Mouse (Mus musculus) C2C12 (cell line): ENCODE data around the gene Smpd4. TPM values are rescaled to one million over a fixed set of nuclear protein-coding genes. Genes with fewer than 3 reads are reported as not detected.

Source experiments
- H3K27me3 ChIP-seq: one replicate; pipeline ENCODE4 v1.6.1; 2011; ENCODE audit not compliant: control insufficient read depth, insufficient read depth, insufficient read length
- H3K36me3 ChIP-seq: one replicate; pipeline ENCODE4 v1.6.1; 2011; ENCODE audit not compliant: control insufficient read depth, insufficient read depth
- H3K4me3 ChIP-seq: one replicate; pipeline ENCODE4 v1.5.1; 2011; ENCODE audit warnings: mild to moderate bottlenecking, control low read depth; ENCODE audit not compliant: poor library complexity, insufficient read depth, severe bottlenecking
- H3K79me2 ChIP-seq: one replicate; pipeline ENCODE4 v1.6.1; 2011; ENCODE audit not compliant: control insufficient read depth, insufficient read depth
- H3K79me3 ChIP-seq: one replicate; pipeline ENCODE4 v1.6.1; 2011; ENCODE audit warnings: low read depth, control low read depth
- H3ac ChIP-seq: one replicate; pipeline ENCODE3; 2011; ENCODE audit warnings: low read depth; ENCODE audit not compliant: control insufficient read depth, insufficient read length
- CEBPB ChIP-seq: IDR thresholded peaks from one replicate; pipeline ENCODE4 v1.6.1; 2011; ENCODE audit warnings: low read depth, mild to moderate bottlenecking, control low read depth, moderate library complexity
- CTCF ChIP-seq: IDR thresholded peaks from one replicate; pipeline ENCODE4 v1.5.1; 2011; ENCODE audit not compliant: control insufficient read depth, insufficient read depth, insufficient read length
- FOSL1 ChIP-seq: IDR thresholded peaks from one replicate; pipeline ENCODE4 v1.8.0; 2011; ENCODE audit warnings: mild to moderate bottlenecking, low read length; ENCODE audit not compliant: poor library complexity, insufficient read depth, severe bottlenecking
- MAX ChIP-seq: IDR thresholded peaks from one replicate; pipeline ENCODE4 v1.6.1; 2011; ENCODE audit warnings: mild to moderate bottlenecking, control low read depth
- MYOD1 ChIP-seq: IDR thresholded peaks from one replicate; pipeline ENCODE4 v1.6.1; 2011; ENCODE audit warnings: low read depth; ENCODE audit not compliant: control insufficient read depth, insufficient read length
- MYOG ChIP-seq: IDR thresholded peaks from one replicate; pipeline ENCODE4 v1.6.1; 2011; ENCODE audit not compliant: control insufficient read depth, insufficient read length; ENCODE audit errors: extremely low read depth
- USF1 ChIP-seq: IDR thresholded peaks from one replicate; pipeline ENCODE4 v1.6.1; 2011; ENCODE audit warnings: low read depth, mild to moderate bottlenecking, control low read depth, moderate library complexity
- polyA plus RNA-seq: library from polyadenylated mRNA; unstranded; fragments of >200 nt; fragmentation: generic; extraction: Trizol; gene quantifications from one replicate; pipeline ENCODE4 v1.2.1, GENCODE M21; 2012; ENCODE audit warnings: missing spikeins

Gene Smpd4
- polyA plus RNA-seq, 1 experiment: 26.5 TPM

DNA sequence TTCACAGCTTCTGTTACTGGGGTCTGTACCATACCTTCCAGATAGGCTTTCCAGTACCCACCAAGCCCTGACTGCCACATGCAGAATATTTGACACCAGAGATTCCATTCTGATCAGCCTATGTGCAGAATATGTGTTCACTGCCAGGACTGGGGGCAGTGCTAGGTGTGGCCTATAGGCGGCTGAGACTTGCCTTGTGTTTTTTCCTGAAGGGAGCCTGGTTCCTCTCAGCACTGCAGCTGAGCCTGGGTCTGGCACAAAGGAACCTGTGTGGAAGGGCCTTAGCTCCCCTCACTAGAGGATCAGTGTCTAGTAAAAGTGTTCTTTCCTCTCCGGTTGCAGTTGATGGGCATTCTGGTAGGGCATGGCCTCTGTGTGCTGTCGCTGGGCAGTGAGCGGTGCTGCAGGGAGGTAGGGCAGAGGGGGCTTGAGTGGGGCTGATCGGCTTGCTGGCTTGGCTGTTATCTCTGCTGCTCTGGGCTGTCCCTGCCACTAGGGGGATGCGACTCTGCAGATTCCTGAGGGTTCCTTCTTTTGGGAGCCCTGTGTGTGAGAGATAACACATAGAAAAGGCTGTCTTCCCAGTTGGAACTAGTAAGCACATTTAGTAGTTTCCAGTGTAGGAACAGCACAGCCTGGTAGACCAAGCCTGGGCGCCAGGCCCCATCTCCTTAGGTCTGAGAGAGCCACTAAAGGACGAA lies 14.5 kb downstream of the Smpd4 start:
- Histone ChIP-seq H3K4me3 (no peak overlapping the region), H3K27me3 (no peaks in the 10 kb centered on the region), H3K36me3 (peaks cover 63% of the 10 kb centered on the region), H3K79me2 (no peaks in the 10 kb centered on the region), H3ac (no peak overlapping the region), H3K79me3 (no peaks in the 10 kb centered on the region)
- TF ChIP-seq CTCF (no peak), FOSL1 (no peak), USF1 (no peak), MYOG (no peak), CEBPB (no peak)

DNA sequence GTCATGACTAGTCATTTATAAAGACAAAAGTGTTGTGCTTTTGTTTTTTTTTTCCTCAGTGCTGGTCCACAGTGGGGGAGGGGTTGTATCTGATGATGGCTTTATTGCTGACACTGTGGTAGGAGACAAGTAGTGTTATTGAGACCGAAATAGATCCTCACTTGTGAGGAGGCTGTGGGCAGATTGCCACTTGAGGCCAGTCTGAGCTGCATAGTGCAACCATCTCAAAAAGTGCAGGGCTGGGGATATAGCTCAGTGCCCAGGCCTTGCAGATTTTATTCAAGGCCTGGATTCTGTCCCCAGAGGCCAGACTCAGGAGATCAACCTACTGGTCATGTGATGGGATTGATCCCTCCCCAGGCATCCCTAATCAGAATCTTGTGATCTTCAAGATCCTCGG lies 17.8 kb downstream of the Smpd4 start:
- no peak for TF ChIP-seq USF1
- no peak for TF ChIP-seq MYOG
- TF ChIP-seq MYOD1: no peak
- no peak for TF ChIP-seq CTCF
- TF ChIP-seq CEBPB: no peak
- no peak for TF ChIP-seq MAX
- Histone ChIP-seq H3K27me3 (no peaks in the 10 kb centered on the region), H3K4me3 (no peak overlapping the region), H3ac (no peak overlapping the region), H3K36me3 (peaks cover 67% of the 10 kb centered on the region), H3K79me3 (no peaks in the 10 kb centered on the region), H3K79me2 (no peaks in the 10 kb centered on the region)

- no peak overlapping the region for H3ac ChIP-seq
- peak; percentile 29 for TF ChIP-seq CTCF
- no peak for TF ChIP-seq USF1
- peaks cover 67% of the 10 kb centered on the region for H3K36me3 ChIP-seq
- H3K79me3 ChIP-seq: no peaks in the 10 kb centered on the region
- no peaks in the 10 kb centered on the region for H3K79me2 ChIP-seq
- H3K4me3 ChIP-seq: no peak overlapping the region
- no peaks in the 10 kb centered on the region for H3K27me3 ChIP-seq
Measured at GRCm38 (mm10) chr16:17637610-17638009, 18.5 kb downstream of the Smpd4 start.

DNA sequence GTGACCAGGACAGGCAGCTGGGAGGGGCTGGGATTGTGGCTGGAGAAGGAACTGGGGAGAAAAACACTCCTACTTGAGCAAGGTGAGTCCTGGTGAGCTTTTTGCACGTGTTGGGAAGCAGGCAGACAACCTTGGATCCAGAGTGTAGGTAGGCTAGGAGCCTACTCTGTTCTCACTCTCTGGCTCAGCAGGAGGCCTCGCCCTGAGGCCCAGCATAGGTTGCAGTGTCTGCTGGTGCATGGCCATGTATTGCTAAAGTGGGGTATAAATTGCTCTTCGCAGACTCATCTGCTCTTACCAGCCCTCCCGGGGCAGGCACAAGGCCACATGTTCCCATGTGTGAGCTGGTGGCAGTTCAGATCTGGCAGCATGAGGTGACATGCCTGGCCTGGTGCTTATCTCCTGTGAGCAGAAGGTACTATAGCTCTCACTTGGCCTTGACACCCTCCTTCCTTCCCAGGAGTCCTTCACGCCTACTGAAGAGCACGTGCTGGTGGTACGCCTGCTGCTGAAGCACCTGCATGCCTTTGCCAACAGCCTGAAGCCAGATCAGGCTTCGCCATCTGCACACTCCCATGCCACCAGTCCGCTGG lies 19.0 kb downstream of the Smpd4 start:
- no peak overlapping the region for H3K4me3 ChIP-seq
- peaks cover 67% of the 10 kb centered on the region for H3K36me3 ChIP-seq
- H3K27me3 ChIP-seq: no peaks in the 10 kb centered on the region
- H3ac ChIP-seq: no peak overlapping the region
- H3K79me2 ChIP-seq: no peaks in the 10 kb centered on the region
- no peaks in the 10 kb centered on the region for H3K79me3 ChIP-seq
- no peak for TF ChIP-seq MAX
- no peak for TF ChIP-seq CEBPB
- TF ChIP-seq USF1: no peak
- TF ChIP-seq MYOG: no peak
- no peak for TF ChIP-seq FOSL1
- no peak for TF ChIP-seq CTCF
- TF ChIP-seq MYOD1: no peak

GRCm38 (mm10) chr16:17639081-17639480 lies 19.9 kb downstream of the Smpd4 start:
- no peak overlapping the region for H3ac ChIP-seq
- no peaks in the 10 kb centered on the region for H3K79me3 ChIP-seq
- peaks cover 70% of the 10 kb centered on the region for H3K36me3 ChIP-seq
- H3K4me3 ChIP-seq: no peak overlapping the region
- TF ChIP-seq FOSL1 (no peak), CTCF (no peak)
- H3K27me3 ChIP-seq: no peaks in the 10 kb centered on the region
- H3K79me2 ChIP-seq: no peaks in the 10 kb centered on the region

DNA sequence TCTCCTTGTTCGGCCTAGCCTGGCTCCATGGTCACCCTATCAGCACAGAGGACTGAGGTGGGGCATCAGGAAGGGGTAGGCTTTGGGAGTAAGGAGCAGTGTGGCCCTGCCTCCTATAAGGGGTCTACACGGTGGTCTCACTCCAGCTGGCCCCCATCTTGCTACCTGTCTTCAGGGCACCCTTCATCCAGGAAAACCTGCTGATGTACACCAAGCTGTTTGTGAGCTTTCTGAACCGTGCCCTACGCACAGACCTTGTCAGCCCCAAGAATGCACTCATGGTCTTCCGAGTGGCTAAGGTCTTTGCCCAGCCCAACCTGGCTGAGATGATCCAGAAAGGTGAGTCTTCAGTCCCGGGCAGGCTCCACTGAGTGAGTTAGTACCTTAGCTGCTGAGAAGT lies 20.8 kb downstream of the Smpd4 start:
- H3ac ChIP-seq: no peak overlapping the region
- H3K79me2 ChIP-seq: no peaks in the 10 kb centered on the region
- no peak overlapping the region for H3K4me3 ChIP-seq
- peaks cover 74% of the 10 kb centered on the region for H3K36me3 ChIP-seq
- TF ChIP-seq MAX (no peak), USF1 (no peak), FOSL1 (no peak), CEBPB (no peak), CTCF (no peak), MYOG (no peak), MYOD1 (no peak)
- H3K27me3 ChIP-seq: no peaks in the 10 kb centered on the region
- H3K79me3 ChIP-seq: no peaks in the 10 kb centered on the region
